ENCODE assay signal across 8 mouse cellular contexts in genomic region chr17:63434081-63434480, GRCm38 (mm10).
DNase-seq lines count a peak whose midpoint lies in the region; ATAC-seq and TF ChIP-seq lines count a peak whose summit lies in the region.

No protein-coding gene starts in this region.

- no peak overlapping the region for H3K9ac ChIP-seq in intestine, postnatal 0 days (ENCODE audit: low read depth, low read length)
- no peak overlapping the region for H3K9ac ChIP-seq in intestine, embryonic 15.5 days

- peak; percentile 38 to 40 for DNase-seq in cerebellum, adult 18-20 months
- no peak for DNase-seq in cerebellum, adult 11-12 months
- DNase-seq in right cerebral cortex, postnatal 4 days: peak; percentile 44
- DNase-seq in right cerebral cortex, postnatal 25 days: no peak
- no peak for DNase-seq in thymus, postnatal 14 days
- no peak for DNase-seq in spleen, postnatal 10 days (ENCODE audit: low spot score in 2 of 2)

- no peaks in the 10 kb centered on the region for H3K4me1 ChIP-seq in intestine, postnatal 0 days (replicated peaks; ENCODE audit: control insufficient read depth, insufficient read depth, low read length)
- no peaks in the 10 kb centered on the region for H3K4me1 ChIP-seq in intestine, embryonic 15.5 days (replicated peaks)

- no peaks in the 10 kb centered on the region for H3K36me3 ChIP-seq in intestine, postnatal 0 days (ENCODE audit: control insufficient read depth, insufficient read depth)
- H3K36me3 ChIP-seq in intestine, embryonic 15.5 days: no peaks in the 10 kb centered on the region

- TF ChIP-seq CTCF in intestine, postnatal 0 days (IDR thresholded peaks at IDR 0.05; ENCODE audit: low read depth): peak; percentile 70

- H3K9me3 ChIP-seq in intestine, postnatal 0 days (ENCODE audit: control insufficient read depth): no peaks in the 10 kb centered on the region
- H3K9me3 ChIP-seq in intestine, embryonic 15.5 days: no peaks in the 10 kb centered on the region

- H3K4me2 ChIP-seq in intestine, postnatal 0 days (replicated peaks; ENCODE audit: low read depth): no peak overlapping the region
- H3K4me2 ChIP-seq in intestine, embryonic 15.5 days (replicated peaks): no peak overlapping the region

- no peak for ATAC-seq in intestine, postnatal 0 days
- ATAC-seq in intestine, embryonic 15.5 days: no peak

- WGBS in intestine, postnatal 0 days: 54% methylated on average over 6 of the region's 6 CpGs
- 55% methylated on average over 6 of the region's 6 CpGs for WGBS in intestine, embryonic 15.5 days

- H3K4me3 ChIP-seq in intestine, postnatal 0 days (ENCODE audit: low read depth, low read length): no peak overlapping the region
- H3K4me3 ChIP-seq in intestine, embryonic 15.5 days (replicated peaks): no peak overlapping the region

- no peaks in the 10 kb centered on the region for H3K27me3 ChIP-seq in intestine, postnatal 0 days (replicated peaks; ENCODE audit: control insufficient read depth, insufficient read depth, low read length)
- H3K27me3 ChIP-seq in intestine, embryonic 15.5 days (replicated peaks): no peaks in the 10 kb centered on the region

- H3K27ac ChIP-seq in intestine, postnatal 0 days (ENCODE audit: low read depth, low read length): no peak overlapping the region
- no peak overlapping the region for H3K27ac ChIP-seq in intestine, embryonic 15.5 days

Comparison
In these comparisons a context has a peak if more than half of its experiments do, and no peak if none do; other contexts are left out.
1. DNase-seq: peak in cerebellum, adult 18-20 months (2 of 2) and right cerebral cortex, postnatal 4 days (single experiment); none in cerebellum, adult 11-12 months (single experiment), right cerebral cortex, postnatal 25 days (single experiment), thymus, postnatal 14 days (single experiment) and spleen, postnatal 10 days (0 of 2).